Mouse (Mus musculus) adrenal gland, adult 8-10 months (tissue): ENCODE data around the gene Selenon. TPM values are rescaled to one million over a fixed set of nuclear protein-coding genes. Genes with fewer than 3 reads are reported as not detected.

Experiments
- DNase-seq: peaks from one replicate; pipeline ENCODE4 v3.0.0; 2022
- total RNA-seq, 4 experiments: library from RNA; stranded (reverse); gene quantifications; 2 replicates each; pipeline ENCODE4 v1.2.4; 2022

Selenon gene
- total RNA-seq: 10 to 100 TPM; 28.9 to 58.1 (median 44.4) TPM

- peak; percentile 58 for DNase-seq
Observed at GRCm38 (mm10) chr4:134551494-134552316, at the start of gene Selenon. Gene Selenon (minus strand): TSS chr4:134552166.

GRCm38 (mm10) chr4:134601404-134601803 lies 49.4 kb upstream of the Selenon start:
- DNase-seq: no peak

GRCm38 (mm10) chr4:134600777-134601176 lies 48.8 kb upstream of the Selenon start:
- no peak for DNase-seq

- DNase-seq: no peak
Observed at GRCm38 (mm10) chr4:134600060-134600459, 48.1 kb upstream of the Selenon start.

- no peak for DNase-seq
Observed at GRCm38 (mm10) chr4:134596816-134597692, 45.1 kb upstream of the Selenon start.

- DNase-seq: no peak
Observed at GRCm38 (mm10) chr4:134594731-134595439, 42.9 kb upstream of the Selenon start.

- DNase-seq: no peak
Observed at GRCm38 (mm10) chr4:134592442-134592841, 40.5 kb upstream of the Selenon start.

GRCm38 (mm10) chr4:134591506-134592061 lies 39.6 kb upstream of the Selenon start:
- DNase-seq: peak; percentile 72

- no peak for DNase-seq
Observed at GRCm38 (mm10) chr4:134590227-134590926, 38.4 kb upstream of the Selenon start.

GRCm38 (mm10) chr4:134589786-134590185 lies 37.8 kb upstream of the Selenon start:
- no peak for DNase-seq

GRCm38 (mm10) chr4:134588951-134589350 lies 37.0 kb upstream of the Selenon start:
- DNase-seq: no peak

GRCm38 (mm10) chr4:134588287-134588686 lies 36.3 kb upstream of the Selenon start:
- DNase-seq: no peak

GRCm38 (mm10) chr4:134587636-134588197 lies 35.8 kb upstream of the Selenon start:
- peak; percentile 74 for DNase-seq

GRCm38 (mm10) chr4:134586631-134587030 lies 34.7 kb upstream of the Selenon start:
- no peak for DNase-seq

GRCm38 (mm10) chr4:134586126-134586525 lies 34.2 kb upstream of the Selenon start:
- DNase-seq: no peak

- no peak for DNase-seq
Observed at GRCm38 (mm10) chr4:134583513-134583912, 31.5 kb upstream of the Selenon start.

GRCm38 (mm10) chr4:134581365-134581764 lies 29.4 kb upstream of the Selenon start:
- no peak for DNase-seq

- no peak for DNase-seq
Observed at GRCm38 (mm10) chr4:134580351-134581148, 28.6 kb upstream of the Selenon start.

- no peak for DNase-seq
Observed at GRCm38 (mm10) chr4:134579620-134580019, 27.7 kb upstream of the Selenon start.

GRCm38 (mm10) chr4:134579212-134579611 lies 27.2 kb upstream of the Selenon start:
- DNase-seq: no peak
